Mouse (Mus musculus): ENCODE results near the gene Itgb4.

Gene Itgb4

DNA sequence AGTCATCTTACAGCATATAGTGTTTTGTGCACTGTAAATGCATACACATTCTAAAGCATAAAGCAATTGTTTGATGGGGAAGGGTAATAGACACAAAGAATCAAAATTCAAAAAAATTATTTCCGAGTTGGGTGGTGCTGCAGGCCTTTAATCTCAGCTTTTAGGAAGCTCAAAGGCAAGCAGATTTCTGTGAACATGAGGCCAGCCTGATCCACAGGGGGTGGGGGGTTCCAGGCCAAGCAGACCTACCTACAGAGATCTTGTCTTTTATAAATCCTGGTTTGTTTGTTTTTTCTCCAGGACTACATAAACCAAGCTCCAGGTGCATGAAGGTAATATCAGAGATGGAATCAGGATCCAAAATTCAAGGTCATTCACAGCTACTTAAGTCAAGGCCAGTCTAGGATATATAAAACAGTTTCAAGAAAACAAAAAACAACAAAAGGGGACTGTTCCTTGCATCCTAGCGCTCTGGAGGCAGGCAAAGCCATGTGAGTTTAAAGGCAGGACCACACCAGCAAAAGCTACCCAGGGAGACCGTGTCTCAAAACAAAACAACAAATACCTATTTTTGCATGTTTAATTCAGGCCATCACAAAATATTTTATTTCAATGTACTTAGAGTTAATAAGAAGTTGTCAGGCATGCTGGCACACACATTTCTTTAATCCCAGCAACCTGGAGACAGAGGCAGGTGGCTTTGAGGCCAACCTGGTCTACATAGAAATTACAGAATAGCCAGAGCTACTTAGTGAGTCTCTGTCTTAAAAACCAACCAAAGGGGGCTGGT lies 50.7 kb downstream of the Itgb4 start:
- in situ Hi-C loops (cut with MboI, MseI): no loop called here

- in situ Hi-C loops (cut with MboI, MseI): no loop called here
Measured at GRCm38 (mm10) chr11:116027756-116028155, 53.2 kb downstream of the Itgb4 start, which contains the start of gene H3f3b. Gene H3f3b, minus strand, starts transcription at chr11:116027962.

DNA sequence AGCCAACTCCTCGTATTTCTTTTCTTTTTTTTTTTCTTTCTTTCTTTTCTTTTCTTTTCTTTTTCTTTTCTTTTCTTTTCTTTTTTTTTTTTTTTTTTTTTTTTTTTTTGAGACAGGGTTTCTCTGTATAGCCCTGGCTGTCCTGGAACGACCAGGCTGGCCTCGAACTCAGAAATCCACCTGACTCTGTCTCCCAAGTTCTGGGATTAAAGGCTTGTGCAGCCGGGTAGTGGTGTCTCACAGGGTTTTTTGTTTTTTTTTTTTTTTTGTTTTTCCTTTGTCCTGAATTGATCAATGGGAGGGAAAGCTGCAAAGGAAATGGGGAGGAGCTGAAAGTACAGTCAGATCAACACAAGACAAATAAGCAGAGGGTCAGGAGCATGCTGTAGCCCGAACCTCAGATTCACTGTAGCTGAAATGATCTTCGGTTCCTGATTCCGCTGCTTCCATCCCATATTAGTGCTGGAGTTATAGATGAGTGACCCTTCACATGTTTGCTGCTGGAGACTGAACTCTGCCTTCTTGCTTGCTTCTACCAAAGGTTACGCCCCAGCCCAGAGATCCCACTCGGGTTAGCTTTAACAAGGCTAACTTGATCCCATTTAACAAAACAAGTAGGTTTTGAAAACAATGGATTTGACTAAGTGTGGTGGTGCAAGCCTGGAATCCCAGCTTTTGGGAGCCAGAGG lies 53.8 kb downstream of the Itgb4 start:
- in situ Hi-C loops (cut with MboI, MseI): no loop called here

DNA sequence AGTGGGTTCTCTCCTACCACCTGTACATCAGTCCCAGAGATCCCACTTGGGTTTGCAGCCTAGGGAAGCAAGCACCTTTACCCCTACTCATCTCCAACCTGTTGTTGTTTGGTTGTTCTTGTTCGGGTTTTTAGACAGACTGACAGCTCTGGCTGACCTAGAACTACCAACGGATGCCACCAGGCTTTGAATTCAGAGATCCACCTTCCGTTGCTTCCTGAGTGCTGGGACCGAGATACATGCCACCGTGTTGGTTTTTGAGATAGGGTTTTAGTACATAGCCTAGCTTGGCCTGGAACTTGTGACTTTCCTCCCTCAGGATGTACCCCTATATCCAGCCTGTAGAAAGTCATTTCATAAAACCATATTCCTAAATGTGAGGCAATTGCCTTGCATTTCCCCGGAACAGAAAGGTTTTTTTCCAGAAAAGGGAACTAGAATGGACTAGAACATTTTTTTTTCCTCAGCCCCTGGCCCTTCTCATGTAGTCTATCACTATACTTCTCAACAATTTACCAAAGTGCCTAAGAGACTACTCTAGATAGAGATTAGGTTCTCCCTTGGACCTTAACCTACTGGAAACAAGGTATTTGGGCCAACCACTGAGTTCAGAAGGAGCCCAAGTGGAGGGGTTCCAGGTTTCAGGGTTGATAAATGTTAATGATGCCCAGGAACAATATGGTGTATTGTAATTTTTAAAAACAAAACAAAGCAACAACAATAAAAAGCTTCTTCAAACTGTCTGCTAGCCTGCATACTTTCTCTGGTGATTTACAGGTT lies 54.8 kb downstream of the Itgb4 start:
- in situ Hi-C loops (cut with MboI, MseI): no loop called here

GRCm38 (mm10) chr11:116030088-116030897 lies 55.8 kb downstream of the Itgb4 start, which contains the start of gene Unk:
Gene Unk, plus strand, starts transcription at chr11:116030322.
- in situ Hi-C loops (cut with MboI, MseI): loop anchor here (5.0 kb wide), 1 partner anchor 42 kb away; no protein-coding TSS in a partner anchor

GRCm38 (mm10) chr11:116030898-116031845 lies 56.7 kb downstream of the Itgb4 start:
- in situ Hi-C loops (cut with MboI, MseI): loop anchor here (5.0 kb wide), 1 partner anchor 41 kb away; no protein-coding TSS in a partner anchor

DNA sequence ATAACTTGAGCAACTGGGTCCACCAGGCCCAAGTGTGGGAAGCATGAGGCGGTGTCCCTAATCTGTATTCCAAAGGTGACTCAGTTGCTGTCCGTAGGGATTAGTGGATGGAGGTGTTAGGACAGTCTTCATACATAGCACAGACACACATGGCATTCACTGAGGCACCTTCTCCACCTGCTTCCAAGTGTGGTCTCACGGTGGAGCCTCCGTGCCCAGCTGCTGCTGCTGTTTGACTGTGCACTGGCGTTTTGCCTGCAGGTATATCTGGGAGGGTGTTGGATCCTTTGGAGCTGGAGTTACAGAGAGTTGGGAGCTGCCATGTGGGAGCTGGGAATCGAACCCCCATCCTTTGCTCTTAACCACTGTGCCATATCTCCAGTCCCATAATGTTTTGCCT lies 60.1 kb downstream of the Itgb4 start:
- in situ Hi-C loops (cut with MboI, MseI): loop anchor here (5.0 kb wide), 1 partner anchor 38 kb away; no protein-coding TSS in a partner anchor

DNA sequence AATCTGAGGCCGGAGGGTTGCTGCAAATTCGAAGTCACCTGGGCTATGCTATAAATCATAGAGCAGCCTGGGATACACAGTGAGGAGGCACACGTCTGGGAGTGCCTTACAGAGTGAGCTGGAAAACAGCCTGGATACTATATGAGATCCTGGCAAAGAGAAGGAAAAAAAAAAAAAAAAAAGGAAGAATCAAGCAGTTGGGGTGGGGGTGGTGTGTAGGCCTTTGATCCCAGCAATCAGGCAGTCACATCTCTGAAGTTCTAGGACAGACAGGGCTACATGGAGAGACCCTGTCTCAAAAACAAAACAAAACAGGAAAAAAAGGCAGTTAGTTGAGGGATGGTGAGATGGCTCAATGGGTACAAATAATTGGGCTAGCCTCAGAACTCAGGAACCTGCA lies 62.2 kb downstream of the Itgb4 start:
- in situ Hi-C loops (cut with MboI, MseI): no loop called here

DNA sequence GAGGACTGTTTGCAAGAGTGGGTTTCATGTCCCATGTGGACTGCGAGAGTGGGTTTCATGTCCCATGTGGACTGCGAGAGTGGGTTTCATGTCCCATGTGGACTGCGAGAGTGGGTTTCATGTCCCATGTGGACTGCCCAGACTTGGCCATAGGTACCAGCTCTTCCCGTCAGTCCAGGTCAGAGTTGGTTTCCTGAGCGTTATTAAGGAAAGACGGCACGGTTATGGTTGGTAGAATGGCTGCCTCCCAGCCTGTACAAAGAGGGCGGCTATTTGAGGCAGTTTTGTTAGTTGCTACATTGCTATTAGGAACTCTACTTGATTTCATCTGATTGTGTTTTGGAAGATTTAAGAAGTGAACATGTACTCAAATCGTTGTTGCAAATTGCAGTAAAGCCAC lies 63.3 kb downstream of the Itgb4 start:
- in situ Hi-C loops (cut with MboI, MseI): no loop called here

DNA sequence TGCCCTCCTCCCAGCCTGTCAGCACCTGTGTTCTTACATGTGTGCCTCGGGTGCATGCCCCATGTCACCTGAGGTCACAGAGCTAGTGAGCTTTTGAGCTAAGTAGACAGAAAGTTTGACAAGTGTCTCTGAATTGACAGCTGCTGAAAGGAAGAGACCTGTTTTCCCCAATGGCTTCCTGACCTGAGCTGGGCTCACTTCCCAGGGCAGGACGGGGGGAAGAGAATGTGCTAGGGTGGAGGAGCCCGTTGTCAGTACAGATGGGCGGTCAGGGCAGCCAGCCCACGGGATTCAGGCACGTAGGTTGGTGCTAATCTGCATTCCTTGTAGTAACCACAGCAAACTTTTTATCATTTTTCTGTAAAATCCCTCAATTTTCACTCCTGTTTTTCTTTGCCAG lies 66.1 kb downstream of the Itgb4 start:
- in situ Hi-C loops (cut with MboI, MseI): no loop called here

- in situ Hi-C loops (cut with MboI, MseI): no loop called here
Measured at GRCm38 (mm10) chr11:116041833-116042232, 67.3 kb downstream of the Itgb4 start.

- in situ Hi-C loops (cut with MboI, MseI): no loop called here
Measured at GRCm38 (mm10) chr11:116042372-116043138, 68.0 kb downstream of the Itgb4 start.

DNA sequence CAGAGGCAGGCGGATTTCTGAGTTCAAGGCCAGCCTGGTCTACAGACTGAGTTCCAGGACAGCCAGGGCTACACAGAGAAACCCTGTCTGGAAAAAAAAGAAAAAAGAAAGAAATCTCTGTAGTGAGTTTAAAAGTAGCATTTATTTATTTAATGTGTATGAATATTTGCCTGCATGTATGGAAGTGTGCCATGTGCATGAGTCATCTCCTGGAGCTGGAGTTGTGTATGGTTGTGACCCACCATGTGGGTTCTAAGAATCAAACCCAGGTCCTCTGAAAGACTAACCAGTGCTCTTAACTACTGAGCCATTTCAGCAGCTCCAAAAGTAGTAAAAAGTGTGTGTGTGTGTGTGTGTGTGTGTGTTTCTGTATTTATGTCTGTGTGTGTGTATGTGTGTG lies 68.8 kb downstream of the Itgb4 start:
- in situ Hi-C loops (cut with MboI, MseI): no loop called here

DNA sequence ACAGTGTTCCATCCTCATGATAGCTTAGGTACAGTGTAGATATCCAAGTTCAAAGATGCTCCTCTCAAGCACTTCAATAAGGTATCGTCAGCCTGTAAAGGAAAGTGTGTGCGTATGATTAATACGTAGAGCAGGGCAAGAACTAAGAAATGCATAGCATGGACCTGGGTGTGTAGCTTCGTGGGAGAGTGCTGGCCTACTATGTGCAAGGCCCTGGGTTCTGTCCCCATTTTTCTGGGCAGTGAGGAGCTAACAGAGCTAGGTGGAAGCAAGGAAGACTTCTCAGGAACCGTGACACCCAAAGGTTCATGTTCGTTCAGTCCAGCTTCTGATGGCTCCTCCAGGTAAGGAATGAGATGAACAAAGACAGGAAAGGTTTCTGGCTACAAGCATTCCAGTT lies 70.7 kb downstream of the Itgb4 start:
- in situ Hi-C loops (cut with MboI, MseI): no loop called here

GRCm38 (mm10) chr11:116049610-116050009 lies 75.1 kb downstream of the Itgb4 start:
- in situ Hi-C loops (cut with MboI, MseI): no loop called here

DNA sequence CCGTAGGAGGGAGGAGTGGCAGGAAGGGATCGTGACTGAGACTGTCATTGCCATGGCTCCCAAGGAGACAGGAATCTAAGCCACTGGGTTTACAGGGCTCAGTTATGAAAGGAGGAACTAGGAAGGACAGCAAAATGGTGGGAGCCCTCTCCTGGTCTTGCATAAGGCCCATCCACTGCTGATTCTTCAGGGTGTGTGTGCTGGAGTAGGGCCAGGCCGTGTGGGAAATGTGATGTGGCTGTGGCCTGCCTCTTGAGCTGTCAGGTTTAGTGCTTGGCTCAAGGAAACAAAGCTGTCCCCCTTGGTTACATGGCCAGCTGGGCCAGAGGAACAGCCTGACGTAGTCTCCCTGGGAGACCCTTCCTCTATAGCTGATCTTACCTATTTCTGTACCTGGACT lies 75.7 kb downstream of the Itgb4 start:
- in situ Hi-C loops (cut with MboI, MseI): no loop called here

DNA sequence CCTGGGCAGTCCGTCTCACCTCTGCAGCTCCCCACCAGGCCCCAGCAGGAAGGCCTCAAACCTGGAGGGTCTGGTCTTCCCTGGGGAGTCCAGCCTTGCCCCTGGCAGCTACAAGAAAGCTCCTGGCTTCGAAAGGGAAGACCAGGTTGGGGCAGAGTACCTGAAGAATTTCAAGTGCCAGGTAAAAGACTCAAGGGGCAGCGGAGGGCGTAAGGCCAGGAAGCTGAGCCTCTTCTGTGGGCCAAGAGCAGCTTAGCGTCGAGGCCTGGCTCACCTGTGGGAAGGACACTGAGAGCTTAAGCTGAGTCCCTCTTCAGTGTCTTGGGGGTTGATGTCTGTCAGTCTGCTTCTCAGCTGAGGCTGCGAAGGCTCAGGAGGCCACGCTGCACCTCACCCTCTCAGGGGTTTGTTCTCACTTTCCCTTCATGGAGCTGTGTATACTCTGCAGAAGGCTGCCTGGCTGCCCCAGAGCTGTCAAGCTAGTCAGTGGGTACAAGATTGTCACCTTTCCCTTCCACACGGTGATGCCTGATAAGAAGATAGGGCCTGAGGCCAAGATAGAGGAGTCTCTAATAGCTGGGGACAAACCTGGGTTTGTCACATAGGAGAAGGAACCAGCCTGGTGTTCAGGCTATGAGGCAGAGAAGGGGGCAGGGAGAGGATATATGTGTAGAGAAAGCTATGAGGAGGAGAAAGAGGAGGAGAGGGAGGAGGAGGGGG lies 79.2 kb downstream of the Itgb4 start:
- in situ Hi-C loops (cut with MboI, MseI): no loop called here

GRCm38 (mm10) chr11:116055873-116056272 lies 81.4 kb downstream of the Itgb4 start:
- in situ Hi-C loops (cut with MboI, MseI): no loop called here

Data from T-helper 2 cell (primary cell).